ENCODE assay signal across 2 mouse cellular contexts in genomic region chr11:102656931-102657330, GRCm38 (mm10).
TF ChIP-seq lines count a peak whose summit lies in the region.

No protein-coding gene starts in this region.

TF ChIP-seq in MEL, 35 proteins besides CTCF, POLR2A, EP300 and RAD21 (continued from another document):
- TF ChIP-seq MAFK (IDR thresholded peaks at IDR 0.05; ENCODE audit: borderline replicate concordance, low read depth, low read length) (no peak), MAX (IDR thresholded peaks at IDR 0.05; ENCODE audit: low read length) (no peak), MYB (IDR thresholded peaks at IDR 0.05; ENCODE audit: low read depth, low read length) (no peak), JUND (IDR thresholded peaks at IDR 0.05; ENCODE audit: low read depth, low read length) (no peak), GABPA (IDR thresholded peaks at IDR 0.05; ENCODE audit: low read depth, low read length) (no peak), TBP (IDR thresholded peaks at IDR 0.05; ENCODE audit: low read depth, low read length) (no peak)

TF ChIP-seq in myocyte, 11 proteins besides CTCF, POLR2A, EP300 and RAD21 (continued from another document):
- no peak for TF ChIP-seq CEBPB (IDR thresholded peaks at IDR 0.05; ENCODE audit: insufficient read depth, poor library complexity, severe bottlenecking)
- TF ChIP-seq MAX (IDR thresholded peaks at IDR 0.05; ENCODE audit: low read depth), result no peak
- no peak for TF ChIP-seq E2F4 (IDR thresholded peaks at IDR 0.05; ENCODE audit: insufficient read depth)
- TF ChIP-seq MYOG (IDR thresholded peaks at IDR 0.05; ENCODE audit: control insufficient read depth in 1 of 3, insufficient read depth in 1 of 3, insufficient read length in 2 of 3, low read depth in 2 of 3), result no peak
- no peak for TF ChIP-seq TCF3 (IDR thresholded peaks at IDR 0.05; ENCODE audit: insufficient read length, low read depth)
- no peak for TF ChIP-seq REST (IDR thresholded peaks at IDR 0.05; ENCODE audit: insufficient read depth, insufficient read length)
- no peak for TF ChIP-seq USF1 (IDR thresholded peaks at IDR 0.05; ENCODE audit: low read depth)
- no peak for TF ChIP-seq MYOD1 (IDR thresholded peaks at IDR 0.05; ENCODE audit: control insufficient read depth in 1 of 3, insufficient read length in 2 of 3, low read depth in 2 of 3)
- no peak for TF ChIP-seq POLR2AphosphoS2 (IDR thresholded peaks at IDR 0.05; ENCODE audit: insufficient read length, low read depth)
- TF ChIP-seq SRF (IDR thresholded peaks at IDR 0.05; ENCODE audit: control insufficient read depth, insufficient read length, low read depth), result no peak
